Mouse (Mus musculus) megakaryocyte, adult 5-6 weeks (primary cell): Measurements from ENCODE around the gene Mical2. TPM values are rescaled to one million over a fixed set of nuclear protein-coding genes. Genes with fewer than 3 reads are reported as not detected.

Source experiments
- ATAC-seq: 2 replicates; pipeline ENCODE4 v1.8.0; 2016; ENCODE audit warnings: mild to moderate bottlenecking, inconsistent platforms; ENCODE audit not compliant: poor library complexity, severe bottlenecking
- total RNA-seq, 2 experiments: library from RNA; stranded (forward) in 1 of 2; stranded (reverse) in 1 of 2; fragments of 153-499, 151-499 nt in 1 of 2; fragments of 221-1000, 200-1000 nt in 1 of 2; gene quantifications; 2 replicates each; pipeline versions ENCODE4 v1.2.3 to v1.2.4; 2015 to 2017

The Mical2 gene
- total RNA-seq, 2 experiments from 2014 or later, result 1.1 TPM

DNA sequence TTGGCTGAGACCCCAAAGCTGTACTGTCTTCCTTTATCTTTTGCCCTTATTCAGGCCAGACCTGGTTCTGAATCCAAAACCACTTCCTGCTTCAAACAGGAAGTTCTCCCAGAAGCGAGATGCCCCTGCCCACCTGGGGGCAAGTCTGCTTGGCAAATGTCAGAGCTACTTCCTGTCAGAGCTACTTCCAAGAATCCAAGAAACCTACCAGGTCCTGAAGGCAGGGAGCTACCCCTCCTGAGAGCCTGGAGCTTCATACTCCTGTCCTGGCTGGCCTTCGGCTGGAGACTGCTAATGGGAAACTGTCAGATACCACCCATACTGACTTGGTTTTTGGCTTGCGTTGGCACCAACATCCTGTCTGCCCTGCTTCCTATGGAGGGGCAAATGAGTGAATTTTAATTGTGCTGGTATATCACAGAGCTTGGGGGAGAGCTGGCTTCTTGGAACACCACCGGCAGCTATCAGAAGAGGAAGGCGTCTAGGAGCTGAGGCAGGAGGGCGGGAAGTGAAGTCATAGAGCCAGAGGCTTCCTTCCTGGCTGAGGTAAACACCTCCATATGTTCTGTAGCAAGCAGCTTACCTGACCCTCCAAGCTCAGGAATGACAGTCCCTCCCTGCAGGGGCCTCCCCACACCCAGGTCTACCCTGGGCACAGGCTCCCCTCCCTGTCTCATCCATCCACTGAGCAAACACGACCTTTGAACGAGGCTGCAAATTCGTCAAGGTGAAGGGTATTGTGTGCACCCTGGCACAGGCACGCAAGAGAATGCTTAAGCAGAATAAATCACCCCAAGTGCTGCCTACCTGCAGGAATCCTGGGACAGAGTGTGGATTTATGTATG, 17.1 kb upstream of the Mical2 start:
- peak; percentile 20; the same call in 1 of the 2 replicates for ATAC-seq

DNA sequence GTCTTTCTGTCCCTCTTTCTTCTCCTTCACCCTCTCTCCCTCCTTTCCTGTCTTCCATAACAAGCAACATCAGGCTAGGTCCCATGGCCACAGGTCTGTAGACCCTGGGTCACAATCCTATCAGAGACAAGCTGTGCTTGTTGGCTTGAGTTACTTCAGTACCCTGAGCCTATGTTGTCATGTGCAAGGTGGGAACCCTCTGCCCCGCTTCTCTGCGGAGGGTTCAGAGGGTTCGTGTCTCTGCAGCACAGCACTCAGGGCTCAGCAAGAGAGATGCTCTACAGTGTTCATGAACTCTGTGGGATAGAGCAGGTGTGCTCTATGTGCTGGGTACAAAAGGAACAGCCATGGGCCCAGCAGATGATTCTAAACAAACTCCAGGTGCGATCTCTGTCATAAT, 16.0 kb upstream of the Mical2 start:
- ATAC-seq, result peak; percentile 18; the same call in 1 of the 2 replicates

DNA sequence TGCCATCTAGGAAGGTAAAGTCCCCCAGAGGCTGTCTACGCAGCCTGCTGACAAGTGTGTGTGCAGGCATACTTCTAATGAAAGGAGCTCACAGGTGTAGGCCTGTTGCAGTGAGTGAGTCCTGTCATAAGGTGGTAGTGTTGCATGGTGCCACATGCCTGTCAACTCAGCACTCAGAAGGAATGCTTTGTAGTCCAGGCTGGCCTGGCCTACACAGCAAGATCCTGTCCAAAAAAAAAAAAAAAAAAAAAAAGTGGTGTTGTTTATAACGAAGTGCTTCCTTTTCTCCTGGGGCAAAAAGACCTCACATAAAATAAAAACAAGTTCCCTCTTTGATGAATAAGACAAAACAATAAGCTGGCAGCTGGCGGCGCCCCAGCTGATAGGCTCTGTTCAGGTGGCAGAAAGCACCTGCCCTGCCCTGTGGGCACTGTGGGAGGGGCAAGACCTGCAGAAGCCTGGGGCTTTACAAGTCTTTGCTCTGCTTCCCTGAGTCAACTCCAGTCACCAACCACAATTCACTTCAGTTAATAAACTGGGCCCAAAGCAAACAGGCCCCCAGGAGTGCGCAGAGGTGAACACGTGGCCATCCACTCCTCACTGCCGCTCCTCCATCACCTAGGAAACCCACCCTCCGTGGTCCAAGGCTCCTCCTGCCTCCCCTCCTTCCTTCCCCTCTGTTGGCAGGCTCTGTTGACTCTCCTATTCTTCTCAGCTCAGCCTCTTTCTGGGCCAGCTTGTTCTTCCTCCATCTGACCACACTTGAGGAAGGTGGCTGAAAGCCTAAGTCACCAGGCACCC, 12.5 kb upstream of the Mical2 start:
- peak; percentile 23; the same call in 1 of the 2 replicates for ATAC-seq

DNA sequence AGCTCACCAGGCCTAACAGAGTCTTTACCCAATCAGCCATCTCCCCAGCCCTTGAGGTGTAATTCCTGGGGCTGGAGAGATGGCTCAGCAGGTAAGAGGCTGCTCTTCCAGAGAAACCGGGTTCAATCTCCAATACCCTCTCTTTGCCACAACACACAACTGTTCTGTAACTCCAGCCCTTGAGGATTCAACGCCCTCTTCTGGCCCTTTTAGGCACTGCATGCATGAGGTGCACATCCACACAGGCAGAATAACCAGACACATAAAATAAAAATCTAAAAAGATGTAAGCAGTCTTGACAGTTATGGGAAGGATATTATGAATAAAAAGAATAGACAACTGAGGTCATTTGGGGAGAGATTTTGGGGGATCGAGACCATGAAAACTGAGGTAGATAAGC, 9.8 kb upstream of the Mical2 start:
- ATAC-seq, result no peak

DNA sequence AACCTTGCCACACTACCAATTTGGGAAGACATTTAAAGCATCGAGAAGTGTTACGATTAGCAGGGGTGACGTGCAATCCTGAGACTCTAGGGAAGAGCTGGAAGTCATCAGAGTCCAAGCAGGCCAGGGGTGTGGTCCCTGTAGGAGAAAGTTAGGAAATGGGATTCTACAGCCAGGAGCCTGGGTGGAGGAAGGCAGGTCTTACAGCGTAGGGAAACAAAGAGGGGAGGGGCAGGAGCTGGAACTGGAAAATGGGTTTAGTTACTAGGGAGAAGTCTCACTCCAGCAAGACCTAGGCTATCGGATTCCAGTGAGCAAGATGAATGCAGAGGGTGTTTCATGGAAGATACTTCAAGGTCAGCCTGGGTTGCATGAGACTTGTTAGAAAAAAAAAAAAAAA, 8.9 kb upstream of the Mical2 start:
- ATAC-seq, result no peak

DNA sequence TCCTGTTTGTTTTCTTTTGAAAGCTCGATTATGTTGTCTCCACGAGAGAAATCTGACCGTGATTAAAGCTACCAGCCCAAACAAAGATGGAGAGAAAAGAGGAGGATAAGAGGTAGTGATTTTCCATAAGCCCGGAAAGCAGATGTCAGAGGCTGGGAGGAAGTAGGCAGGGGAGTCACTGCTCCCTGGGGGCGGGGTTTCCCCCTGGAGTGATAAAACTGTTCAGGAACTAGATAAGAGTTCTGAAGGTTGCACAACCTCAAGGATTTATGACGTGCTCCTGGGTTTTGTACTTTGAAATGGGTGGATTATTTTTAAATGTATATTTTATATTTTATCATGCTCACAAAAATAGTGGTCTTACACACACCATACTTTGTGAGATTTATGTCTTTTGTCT, 8.4 kb upstream of the Mical2 start:
- ATAC-seq, result peak; percentile 47; the same call in 1 of the 2 replicates

DNA sequence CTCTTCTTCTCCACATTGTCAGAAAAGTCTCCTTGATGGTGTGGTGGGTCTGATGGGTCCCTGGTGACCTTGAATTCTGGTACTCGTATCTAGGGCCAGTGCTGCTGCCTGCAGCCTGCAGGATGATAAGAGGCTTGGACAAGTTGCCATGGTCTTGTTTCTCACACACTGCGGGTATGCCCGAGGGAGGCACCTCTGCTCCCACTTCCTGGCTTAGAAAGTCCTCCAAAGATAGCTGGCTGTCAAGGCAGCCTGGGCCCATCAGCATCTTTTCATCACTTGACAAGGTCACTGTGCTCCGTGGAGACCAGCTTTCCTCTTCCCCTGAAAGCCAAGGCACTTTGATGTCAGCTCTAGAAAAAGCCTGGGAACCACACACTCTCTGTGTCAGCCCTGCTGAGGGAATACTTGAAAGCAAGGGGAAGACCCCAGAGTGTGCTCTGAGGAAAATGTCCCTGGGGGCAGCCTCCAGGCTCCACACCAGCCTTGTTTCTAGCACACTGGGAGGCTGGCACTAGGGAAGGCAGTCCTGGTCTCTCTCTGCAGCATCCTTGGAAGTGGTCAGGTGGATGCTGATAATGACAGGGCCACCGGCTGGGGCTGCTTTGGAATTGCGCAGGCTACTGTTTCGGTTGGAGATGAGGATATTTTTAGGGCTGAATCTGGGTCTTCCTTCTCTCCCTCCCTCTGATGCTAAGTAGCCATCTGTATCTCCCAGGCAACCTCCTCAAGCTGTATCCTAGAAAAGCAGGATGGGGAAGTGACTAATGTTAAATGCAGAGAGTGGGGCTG, 2.7 kb upstream of the Mical2 start:
- ATAC-seq, result no peak

DNA sequence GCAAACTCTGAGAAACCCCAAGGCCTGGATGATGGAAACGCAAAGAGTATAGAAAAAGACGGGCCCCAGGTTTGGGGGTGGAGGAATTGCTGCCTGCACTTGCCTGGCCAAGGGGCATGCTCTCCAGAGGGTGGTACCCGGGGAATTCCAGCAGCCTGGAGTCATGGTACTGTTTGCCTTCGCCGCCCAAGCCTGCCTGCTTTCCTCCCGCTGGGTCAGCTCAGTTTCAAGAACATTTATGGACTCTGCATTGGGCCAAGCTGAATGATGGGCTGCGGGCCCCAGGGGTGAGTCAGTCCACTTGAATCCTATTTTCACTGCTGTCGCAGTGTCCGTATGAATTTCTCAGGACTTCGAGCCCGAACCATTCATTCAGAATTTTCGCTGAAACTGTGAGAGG, 802 bp upstream of the Mical2 start:
- no peak for ATAC-seq

DNA sequence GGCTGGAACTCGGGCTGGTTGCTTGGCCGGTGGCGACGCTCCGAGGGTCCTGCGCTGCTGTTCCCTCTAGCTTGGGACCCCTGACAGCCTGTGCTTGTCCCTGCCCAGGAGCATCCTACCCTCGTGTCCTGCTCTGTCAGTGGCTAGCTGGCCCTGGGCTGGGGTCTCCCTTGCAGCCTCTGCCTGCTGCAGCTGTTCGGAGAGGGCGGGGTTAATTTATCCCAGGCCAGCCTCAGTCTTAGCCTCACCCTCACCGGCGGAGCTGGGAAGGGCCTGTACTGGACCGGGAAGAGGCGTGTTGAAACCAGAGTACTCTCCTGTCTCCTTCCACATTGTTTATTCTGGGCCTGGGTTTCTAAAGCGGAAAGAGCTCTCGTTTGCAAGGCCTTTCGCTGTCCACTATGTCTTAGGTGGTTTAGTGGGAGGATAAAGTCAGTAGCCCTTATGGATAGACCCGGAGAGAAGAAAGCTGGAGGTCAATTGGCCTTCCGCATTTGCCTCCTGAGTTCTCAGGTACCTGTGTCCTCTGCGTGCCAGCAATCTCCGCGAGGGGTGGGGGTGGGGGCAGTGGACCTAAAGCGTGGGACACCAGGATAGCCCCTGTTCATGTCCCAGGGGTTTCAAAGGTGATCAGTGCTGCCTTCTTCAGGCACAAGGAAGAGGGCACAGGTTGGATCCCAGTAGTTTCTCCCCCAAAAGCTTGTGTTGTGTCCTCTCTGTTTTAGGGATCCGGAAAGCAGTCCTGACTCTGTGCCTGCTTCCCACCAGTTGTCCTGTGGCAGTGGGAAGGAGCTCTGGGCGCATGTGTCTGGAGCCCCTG, 1.0 kb downstream of the Mical2 start:
- no peak for ATAC-seq

DNA sequence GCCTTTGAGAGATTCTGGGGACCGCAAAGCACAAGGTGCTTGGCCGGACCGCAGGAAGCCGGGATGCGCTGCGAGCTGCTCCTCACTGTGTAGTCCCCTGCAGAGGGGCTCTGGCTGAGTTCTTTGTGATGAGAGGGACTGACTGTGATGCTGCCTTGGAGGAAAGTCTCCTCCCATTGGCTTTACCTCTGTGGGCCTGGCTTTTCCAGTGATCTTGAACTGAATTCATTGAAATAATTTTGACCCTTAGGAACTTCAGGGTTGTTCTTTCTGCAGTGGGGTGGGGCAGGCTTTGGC, 1.6 kb downstream of the Mical2 start:
- ATAC-seq, result no peak

DNA sequence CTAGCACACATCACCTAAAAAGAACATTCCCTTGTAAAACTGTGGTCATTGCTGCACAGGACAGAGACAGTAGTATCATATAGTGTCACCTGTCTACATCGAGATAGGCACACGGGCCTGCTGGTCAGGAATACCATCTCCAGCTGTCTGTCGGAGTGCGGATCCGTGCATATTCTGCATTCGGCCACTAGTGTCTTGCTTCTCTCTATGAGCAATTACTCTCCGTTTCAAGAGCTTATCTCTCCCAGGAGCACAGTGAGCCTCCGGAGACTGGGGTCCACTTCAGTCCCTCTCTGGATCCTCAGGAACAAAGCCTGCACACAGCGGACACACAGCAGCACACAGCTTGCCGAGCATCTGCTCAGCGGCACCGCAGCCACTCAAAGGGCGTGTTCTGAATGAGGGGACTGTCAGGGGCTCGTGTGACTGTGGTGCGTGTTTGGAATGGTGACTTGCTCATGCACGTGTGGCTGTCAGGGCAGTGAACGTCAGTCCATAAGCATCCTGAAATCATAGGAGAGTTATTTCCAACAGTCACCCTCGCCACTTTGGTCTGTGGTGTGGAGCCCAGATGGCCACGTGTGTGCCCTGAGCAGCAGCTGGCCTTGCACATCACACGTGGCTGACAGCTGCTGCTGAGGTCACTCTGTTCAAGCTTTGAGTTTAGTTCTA, 3.3 kb downstream of the Mical2 start:
- ATAC-seq, result no peak

DNA sequence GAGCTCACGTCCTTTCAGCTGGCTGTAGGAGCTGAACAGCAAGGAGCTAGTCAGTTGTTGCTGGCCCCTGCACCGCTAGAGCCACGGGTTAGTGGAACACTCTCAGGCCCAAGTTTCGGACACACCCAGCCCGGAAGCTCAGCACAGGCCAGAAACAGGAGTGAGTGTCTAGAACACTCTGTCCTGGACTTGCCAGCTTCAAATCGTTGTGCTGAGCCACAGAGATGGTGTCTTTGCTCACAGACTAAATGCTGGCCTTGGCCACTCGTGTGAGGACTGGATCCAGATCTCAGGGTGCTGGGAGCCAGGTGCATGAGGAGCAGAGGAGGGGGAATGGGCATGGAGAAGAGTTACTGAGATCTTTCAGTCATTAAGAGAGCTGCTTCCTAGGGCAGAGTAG, 6.1 kb downstream of the Mical2 start:
- ATAC-seq, result no peak

DNA sequence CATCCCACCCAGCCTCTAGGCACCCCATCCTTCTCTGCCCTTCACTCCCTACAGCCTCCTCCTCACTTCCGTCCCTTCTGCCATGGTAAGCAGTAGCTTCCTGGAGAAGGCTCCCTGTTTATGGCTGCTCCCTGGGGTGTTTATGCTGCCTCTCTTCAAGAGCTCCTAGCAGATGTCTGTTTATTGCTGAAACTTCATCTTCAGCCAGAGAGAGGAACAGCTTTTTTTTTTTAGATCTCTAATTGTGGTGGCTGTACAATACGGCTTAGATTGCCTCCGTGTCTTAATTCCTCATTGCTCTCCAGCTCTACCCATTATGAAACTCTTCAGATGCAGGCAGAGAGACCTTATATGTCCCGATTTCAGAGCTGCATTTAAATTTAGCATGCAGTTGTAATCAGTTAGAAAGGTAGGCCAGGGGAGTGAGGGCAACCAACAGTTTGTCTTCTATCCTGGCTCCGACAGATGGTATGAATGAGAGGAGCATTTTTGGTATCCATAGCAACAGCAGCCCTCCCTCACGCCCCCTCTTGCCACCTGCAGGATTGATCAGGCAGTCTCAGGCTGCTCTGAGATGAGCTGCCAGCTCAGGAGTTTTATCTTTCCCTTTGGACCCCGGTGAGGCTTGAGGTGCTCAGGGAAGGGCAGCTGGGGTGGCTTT, 7.8 kb downstream of the Mical2 start:
- ATAC-seq, result no peak

DNA sequence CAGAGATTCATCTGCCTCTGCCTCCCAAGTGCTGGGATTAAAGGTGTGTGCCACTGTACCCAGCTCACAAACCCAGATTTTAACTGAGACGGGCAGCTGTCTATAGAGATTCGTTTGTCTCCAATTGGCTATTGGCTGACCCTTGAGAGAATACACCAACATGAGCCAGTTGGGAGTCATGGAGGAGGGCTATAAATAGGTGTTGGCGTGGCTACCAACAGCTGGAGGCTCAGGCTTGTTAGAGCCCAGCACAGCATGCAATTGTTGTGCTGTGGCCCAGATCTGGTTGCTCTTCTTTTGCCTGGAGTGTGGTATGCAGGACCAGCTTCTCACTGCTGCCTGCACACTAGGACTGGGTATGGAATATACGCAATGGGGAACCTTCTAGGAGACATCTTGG, 8.8 kb downstream of the Mical2 start:
- ATAC-seq, result no peak

DNA sequence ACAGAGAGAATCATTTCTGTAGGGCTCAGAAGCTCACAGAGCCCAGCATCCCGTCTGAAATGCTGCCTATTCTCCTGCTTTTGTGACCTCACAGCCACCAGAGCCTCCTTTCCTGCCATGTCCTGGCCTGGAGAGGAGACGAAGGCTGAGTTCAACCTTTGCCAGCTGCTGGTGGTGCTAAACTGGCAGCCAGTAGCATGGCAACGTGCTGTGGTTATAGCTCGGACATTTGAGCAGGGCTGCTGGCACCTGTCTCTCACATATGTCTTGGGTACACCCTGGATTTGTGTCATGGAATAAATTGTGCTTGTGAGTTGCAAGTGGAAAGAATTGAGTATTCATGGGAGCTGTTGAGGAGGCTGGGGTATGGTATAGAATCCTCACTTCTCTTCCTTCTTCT, 9.8 kb downstream of the Mical2 start:
- ATAC-seq, result no peak

DNA sequence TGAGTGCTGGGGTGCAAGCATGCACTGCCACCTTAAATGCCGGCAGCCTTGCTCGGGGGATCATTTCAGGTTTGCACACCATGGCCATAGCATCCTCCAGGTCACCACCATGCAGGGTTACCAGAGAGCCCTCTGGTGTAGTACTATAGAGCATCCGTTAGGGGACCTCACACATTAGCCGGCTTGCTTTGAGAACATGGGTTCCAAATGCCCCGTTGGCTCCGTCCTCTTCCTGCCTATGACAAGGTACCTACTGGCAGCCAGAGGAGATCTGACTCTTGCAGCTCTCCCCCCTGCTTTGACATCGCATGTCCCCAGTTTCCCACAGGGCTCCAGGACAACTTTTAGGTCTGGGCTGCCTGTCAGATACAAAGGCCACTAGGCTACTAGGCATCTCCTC, 11.6 kb downstream of the Mical2 start:
- ATAC-seq, result no peak

DNA sequence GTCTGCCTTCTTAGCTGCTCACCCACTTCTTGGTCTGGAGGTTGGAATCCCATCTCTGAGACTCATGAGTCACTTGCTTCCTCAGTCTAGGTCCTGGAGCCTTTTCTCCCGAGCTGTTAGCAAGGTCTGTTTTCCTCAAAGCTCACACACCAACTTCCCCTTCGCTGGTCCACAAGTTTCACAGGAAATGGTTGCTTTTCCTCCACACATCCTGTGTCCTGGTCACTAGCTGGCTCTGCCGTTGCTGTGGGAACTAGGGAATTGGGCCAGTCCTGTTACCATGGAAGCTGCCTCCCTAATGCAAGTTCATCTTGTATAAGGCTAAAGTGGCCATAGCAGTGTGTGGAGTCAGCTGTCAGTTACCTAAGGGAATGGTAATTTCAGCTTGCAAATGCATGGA, 12.2 kb downstream of the Mical2 start:
- ATAC-seq, result peak; percentile 27

DNA sequence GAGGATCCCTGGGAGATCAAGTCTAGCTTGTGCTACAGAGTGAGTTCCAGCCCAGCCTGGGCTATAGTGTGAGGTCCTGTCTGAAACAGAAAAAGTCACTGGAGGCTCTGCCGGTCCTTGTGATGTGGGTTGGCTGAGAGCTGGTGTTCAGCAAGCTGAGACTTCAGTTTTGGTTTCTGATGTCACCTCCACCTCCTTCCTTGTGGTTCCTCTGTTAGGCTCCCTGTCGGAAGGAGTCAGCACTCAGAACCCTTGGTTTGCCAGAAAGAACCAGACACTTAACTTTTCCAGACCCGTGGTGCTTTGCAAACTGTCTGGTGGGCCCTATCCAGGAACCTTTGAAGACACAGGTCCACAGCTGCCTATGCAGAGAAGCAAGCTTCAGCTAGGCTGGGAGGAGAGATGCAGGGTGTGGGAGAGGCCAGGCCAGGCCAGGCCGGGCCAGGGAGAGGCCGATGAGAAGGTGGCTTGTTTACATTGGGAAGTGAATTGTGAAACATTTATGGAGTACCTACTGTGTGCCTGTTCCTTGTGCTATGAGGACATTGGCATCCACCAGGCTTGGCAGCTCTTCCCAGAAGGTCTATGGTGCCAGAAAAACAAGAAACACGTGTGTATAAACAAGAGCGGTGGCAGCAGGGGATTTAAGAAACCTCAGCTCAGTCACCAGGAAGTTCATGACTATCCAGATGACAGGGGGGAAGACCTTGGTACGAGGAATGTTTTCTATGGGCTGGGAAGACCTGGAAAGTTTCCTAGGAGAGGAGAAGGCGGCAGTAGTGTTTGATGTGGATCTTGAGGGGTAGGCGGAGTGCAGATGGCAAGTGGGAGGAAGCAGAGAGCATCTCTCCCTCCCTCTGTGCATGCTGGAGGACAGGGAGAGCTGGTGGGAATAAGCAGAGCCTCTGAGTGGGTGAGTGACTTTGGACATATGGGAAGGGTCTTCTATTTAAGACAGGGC, 13.4 kb downstream of the Mical2 start:
- 0 out of 2 replicates have a peak, but pooled peaks have one; percentile 4 for ATAC-seq
